Mouse (Mus musculus): Measurements from ENCODE around the gene Mettl2.

The Mettl2 gene

DNA sequence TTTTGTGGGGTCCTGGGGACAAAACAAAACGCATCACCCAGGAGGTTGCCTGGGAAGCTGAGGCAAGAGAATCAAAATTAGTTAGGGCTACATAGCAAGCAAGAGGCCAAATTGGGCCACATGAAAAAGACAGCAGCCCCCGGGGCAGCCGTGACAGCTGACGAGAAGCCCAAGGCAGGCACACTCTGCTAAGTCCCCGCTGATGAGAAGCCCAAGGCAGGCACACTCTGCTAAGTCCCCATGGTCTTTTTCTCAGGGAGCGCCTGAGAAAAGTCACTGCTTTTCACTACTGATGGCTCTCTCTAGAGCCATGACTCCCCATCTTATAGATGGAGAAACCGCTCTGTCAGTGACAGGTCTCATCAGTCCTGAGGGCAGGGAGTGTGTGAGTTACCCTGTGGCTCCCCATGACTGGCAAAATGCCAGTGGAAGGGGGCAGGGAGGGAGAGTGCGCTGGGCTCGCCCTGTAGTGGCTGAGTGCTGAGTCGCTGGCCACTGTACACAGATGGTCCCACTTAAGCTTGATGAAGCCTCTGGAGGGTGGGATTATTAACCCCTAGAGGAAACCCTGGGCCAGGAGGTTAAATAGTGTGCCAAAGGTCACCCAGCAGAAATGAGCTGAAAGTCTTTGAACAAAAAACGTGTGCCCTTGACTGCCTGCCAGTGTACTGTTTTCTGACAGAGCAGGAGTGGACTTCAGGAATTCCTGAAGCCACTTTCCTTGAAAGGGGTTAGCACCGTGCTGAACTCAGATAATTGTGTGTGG is 27.0 kb downstream of the Mettl2 start:
- DNase-seq, result peak; percentile 71 to 75

DNA sequence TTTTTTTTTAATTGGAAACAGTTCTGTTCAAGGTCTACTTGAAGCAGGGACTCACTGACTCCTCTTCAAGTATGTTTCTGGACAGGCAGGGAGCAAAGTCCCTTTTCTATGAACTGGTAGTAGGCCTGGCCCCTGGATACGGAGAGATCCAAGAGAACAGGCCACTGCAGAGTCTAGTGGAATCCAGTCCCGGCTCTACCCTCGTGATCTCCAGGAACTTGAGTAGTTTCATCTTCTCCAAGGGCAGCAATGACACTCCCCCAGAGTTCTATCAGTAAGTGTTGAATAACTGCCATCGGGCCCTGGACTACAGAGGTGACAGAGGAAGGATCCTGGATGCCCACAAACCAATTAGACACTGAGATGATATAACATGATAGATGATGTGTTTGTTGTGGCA is 29.7 kb downstream of the Mettl2 start:
- peak; percentile 69 to 90 for DNase-seq

DNA sequence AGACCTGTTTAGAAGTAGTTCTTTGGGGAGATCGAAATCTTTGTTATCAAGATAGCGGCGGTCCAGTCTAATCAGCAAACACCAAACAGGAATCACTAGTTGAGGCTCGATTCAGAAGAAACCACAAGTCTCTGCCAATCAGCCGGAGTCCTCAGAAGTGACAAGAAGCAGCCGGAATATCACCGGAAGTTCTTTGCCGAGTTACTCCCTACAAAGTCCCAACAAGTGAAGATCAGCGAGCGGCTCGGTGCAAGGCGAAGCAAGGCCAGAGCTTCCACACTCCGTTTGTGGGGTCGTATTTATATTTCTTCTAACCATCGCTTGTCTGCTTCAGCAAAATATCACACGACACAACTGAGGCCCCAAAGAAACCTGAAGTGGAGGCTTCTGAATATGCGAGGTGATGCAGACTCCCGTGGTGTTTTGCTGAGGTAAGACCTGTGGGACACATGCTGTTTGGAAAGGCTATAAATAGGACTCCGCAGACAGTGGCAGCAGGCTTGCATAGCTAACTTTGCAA is 30.6 kb downstream of the Mettl2 start:
- peak in 1 of 2 experiments; percentile 28 for DNase-seq

DNA sequence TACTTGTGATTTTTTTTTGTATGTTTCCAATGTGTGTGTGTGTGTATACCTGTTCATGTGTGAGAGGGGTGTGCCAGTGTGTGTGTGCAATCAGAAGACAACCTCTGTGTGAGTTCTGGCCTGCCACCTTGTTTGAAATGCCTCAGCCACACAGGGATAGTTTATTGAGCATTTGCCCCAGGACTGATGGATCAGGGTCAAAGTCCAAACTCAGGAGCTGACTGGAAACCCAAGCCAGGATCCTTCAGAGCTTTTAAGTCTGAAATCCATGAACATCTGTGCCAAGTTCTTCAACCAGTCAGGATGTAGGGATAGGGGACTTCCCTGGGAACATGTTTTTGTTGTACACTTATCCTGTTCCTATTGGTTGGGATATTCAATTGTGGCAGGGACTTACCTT is 31.8 kb downstream of the Mettl2 start:
- DNase-seq, result peak; percentile 22 to 56

DNA sequence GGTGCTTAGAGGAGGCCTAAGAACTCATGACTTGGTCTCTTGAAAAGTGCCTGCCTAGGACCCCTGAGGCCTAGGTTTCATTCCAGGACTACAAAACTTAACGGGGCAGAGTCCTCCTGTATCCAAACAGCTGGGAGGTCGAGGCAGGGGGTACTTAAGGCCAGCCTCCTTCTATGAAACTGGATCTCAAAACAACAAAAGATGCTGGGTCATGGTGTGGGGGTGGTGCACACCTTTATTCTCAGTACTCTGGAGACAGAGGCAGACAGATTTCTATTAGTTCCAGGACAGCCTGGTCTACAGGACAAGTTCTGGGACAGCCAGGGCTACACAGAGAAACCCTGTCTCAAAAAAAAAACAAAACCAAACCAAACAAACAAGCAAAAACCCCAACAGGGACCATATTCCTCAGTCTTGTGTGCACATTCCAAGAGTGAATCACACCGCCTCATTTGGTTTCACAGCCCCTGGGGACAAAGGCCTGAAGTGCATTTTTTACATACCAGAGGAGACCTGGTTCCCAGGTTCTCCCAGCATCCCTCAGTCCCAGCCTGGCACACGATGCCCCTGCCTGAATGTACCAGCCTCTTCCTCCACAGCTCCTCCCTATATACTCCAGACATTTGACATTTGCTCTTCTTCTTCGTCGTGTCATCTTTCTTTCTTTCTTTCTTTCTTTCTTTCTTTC is 33.6 kb downstream of the Mettl2 start:
- no peak for DNase-seq

DNA sequence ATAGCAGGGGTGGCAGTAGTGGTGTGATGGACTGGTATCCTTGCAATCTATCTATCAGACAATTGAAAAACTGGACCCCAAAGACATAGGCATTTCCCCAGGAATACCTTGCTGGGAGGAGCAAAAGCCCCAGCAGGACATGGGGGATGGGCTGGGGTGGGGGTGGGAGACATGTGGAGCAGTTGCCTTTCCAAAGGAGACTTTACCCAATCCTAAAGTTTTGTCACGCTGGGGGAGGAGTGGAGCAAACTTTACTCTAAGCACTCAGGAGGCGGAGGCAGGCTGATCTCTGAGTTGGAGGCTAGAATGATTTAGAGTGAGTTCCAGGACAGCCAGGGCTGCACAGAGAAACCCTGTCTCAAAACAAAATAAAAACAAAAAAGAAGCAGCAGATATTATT is 35.2 kb downstream of the Mettl2 start:
- DNase-seq, result no peak

DNA sequence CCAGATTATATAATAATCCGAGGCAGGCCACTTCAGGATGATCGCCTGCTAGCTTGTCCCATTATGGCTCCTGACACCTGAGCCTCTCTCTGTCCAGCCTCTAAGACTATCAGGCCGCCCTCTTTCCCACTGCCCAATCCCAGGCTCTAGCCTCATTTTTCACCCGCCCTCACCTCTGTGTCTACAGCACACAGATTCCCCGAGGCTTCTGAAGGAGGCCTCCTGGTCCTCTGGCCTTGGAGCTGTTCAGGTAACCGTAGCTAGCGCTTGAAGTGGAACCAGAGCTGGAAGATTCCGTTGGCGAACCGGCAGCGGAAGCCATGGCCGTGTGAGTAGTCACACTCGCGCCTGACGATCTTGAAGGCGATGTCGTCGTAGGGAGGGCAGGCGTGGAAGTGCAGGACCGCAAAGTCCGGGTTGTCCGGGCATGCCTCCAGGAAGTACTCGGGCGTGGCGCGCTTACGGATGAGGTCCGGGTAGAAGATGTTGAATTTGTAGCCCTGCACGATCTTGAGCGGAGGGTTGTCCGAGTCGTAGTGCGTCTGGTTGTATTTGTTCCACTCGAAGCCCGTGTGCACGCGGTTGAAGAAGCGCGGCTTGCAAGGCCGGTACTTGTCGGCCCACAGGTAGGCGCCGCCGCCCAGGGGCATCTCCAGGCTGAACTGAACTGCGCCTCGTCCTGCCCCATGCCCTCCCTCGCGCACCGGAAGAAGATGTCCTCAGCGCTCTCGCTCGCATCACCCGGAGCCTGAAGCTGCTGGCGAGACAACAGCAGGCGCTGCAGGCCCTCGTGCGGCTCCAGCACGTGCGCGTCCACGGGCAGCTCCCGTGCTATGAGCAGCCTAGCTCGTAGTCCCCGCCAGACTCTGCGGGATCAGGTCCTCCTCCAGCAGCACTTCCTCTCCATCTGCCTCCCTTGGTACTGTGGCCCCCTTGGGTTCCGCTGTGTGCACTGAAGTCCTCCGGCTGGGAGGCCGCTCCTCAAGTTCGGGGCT is 38.6 kb downstream of the Mettl2 start:
- DNase-seq, result no peak

DNA sequence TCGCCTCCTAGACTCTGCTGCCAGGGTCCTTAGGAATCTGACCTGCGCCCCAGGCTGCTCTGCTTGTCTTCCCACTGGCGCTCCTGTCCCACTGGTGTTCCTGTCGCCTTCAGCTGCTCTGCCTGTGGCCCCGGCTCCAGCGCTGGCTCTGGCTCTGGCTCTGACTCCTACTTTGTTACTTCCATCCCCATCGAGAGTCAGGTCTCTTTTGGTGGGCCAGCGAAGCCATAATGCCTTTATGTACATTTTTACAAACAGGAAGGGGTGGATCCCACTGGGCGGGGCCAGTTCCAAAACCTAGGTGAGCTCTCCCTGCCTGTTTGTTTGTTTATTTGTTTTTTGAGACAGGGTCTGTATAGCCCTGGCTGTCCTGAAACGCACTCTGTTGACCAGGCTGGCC is 40.6 kb downstream of the Mettl2 start:
- DNase-seq, result no peak

DNA sequence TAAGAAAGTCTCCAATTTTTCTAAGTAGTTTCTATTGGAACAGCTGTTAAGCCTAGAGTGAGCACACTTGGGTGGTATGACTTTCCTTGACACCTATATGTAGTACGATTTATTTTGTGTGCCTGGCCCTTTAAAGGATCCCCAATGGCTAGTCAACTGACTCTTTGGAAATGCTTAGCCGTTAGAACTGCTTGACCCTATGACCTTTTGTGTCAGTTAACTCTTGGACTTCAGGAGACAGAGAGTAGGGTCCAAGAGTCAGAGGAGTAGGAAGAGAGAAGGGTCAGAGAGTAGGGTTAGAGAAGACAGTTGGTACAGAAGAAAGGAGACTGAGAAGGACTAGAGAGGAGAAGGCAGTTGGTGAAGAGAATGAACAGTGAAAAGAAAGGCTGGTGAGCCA is 52.3 kb downstream of the Mettl2 start, which contains the start of gene Tlk2:
Tlk2 (plus strand) TSS at position 292 of the 400 bp plus-strand sequence.
- peak in 1 of 2 experiments; percentile 73 for DNase-seq

DNA sequence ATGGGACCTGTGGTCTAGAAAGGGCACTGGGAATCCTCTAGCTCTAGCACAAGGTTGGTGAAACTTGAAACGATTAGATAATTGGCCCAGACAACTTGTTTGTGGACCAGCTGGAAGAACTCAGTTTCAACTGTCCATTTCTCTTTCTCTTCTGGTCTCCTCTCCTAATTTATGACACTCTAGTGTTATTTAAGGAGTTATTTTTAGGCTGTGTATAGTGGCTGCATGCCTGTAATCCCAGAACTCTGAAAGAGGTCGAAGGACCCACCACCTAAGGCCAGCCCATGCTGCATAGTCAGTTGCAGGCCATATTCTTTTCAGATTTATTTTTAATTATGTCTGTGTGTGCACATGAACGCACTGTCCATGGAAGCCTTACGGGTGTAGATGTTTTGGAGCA is 53.3 kb downstream of the Mettl2 start:
- DNase-seq, result no peak

DNA sequence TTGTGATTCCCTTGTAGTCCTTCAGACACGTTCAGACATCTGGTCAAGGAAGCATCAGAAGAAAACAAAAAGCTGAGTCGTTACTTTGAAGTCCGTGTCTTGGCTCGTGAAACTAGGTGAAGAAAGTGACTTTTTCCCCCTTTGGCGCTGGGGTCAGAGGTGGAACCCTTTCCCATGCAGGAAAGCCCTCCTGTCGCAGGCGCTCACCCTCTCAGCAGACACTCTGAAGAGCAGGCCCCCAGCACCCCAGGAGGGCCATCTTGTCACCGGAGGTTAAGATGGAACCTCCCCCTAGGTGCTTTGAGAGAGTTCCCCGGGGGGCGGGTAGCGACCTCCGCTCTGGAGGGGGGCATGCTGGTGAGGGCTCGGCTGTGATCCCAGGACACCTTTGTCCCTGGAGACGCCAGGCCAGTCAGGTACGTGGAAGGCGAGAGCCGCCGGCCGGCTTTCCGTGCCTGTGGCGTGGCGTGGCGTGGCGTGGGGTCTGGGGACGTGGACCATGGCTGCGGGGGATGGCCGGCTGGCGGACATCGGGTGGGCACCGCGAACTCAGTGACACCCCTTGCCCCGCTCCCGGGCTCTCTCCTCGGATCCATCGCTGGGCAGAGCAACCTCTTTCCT is 54.4 kb downstream of the Mettl2 start:
- DNase-seq, result peak; percentile 51 to 65

DNA sequence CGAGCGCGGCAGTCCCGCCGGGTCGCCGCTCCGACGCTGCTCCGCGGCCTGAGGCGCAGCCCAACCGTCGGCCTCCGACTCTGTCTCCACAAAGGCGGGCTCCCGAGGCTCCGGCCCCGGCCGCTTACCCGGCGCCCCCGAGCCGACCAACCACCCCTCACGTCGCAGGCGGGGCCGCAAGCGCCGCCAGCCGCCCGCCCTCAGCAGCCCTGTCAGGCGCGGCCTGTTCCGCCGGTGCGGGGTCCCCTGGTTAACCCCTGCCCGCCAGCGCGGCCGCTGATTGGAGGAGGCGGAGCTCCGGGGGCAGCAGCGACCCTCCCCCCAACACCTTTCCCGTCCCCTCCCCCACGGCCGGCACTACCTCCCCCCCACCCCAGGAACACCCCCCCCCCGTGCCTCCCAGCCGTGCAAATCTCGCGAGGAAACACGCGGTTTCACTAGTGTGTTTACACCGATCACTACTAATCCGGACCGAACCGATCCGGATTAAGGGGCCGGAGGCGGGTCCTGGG is 55.0 kb downstream of the Mettl2 start:
- peak; percentile 93 to 98 for DNase-seq

DNA sequence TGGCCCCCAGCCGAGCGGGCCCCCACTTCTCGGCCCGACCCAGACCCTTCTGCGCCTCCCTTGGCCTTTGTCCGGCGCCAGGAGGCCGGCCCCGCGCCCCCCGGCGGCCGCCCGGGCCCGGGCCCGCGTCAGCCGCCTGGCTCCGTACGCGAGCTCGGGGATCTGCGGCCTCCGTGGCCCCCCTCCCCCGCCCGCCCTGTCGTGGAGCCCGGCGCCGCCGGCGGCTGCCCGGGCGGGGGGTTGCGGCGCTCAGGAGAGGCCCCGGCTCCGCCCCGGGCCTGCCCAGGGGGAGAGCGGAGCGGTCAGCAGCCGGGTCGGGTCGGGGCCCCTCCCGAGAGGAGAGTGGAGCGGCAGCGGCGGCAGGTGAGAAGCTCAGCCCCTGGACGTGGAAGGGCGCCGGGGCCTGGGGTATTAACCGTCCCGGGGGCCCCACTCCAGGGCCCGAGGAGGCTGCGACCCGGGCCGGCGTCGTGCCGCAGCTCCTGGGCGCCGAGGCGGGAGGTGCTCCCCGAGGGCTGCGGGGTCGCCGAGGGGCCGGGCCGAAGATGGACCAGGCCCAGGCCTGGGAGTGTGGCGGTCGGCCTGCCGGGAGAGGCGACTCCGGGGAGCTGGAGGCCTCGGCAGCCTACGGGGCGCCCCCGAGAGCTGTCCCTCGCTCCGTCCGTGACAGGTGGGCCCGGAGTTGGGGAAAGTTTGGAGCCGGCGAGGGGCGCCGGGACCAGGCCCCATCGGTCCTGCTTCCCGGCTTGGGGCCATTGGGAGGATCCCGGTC is 55.6 kb downstream of the Mettl2 start:
- DNase-seq, result peak; percentile 27 to 60

DNA sequence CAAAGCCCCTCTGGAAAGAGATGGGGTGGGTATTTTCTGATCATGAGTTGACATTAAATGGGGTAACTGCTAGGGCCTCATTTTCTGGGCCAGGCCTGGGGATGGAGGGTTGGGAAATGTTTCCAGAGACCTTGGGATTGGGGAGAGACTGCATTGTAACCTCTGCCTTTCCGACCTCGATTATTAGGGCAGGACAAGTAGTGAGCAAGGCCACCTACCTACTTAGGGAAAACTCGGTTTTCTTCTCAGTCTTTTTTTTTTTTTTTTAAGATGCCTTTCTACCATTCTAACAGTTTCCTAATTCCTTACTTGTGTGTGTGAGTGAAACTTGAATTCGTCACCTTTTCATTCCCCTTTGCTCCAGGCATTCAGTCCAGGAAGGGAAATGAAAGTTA is 56.2 kb downstream of the Mettl2 start:
- no peak for DNase-seq

DNA sequence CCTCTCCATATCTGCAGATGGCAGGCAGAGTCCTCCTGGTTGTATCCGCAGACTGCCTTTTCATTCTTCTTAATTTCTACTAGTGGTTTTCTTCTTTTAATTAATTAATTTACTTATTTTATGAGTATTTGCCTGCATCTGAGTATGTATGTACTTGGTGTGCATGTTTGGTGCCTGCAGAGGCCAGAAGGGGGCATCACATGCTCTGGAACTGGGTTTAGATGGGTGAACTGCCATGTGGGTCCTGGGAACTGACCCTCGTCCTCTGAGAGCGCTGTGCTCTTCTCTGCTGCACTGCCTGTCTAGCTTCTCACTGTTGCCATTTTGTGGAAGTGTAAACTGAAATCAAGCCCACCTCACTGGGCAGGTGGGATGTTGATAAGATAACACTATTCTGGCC is 58.5 kb downstream of the Mettl2 start:
- DNase-seq, result peak; percentile 27 to 45
